Mouse (Mus musculus) skeletal muscle tissue, postnatal 0 days (tissue): ENCODE measurements around the gene Olfr553. TPM values are rescaled to one million over a fixed set of nuclear protein-coding genes. Genes with fewer than 3 reads are reported as not detected.

ENCODE experiments used
- polyA plus RNA-seq: library from polyadenylated mRNA; unstranded; fragments of >200 nt; fragmentation: Nextera tagmentation; extraction: Ambion mirVana; gene quantifications from 2 replicates; pipeline ENCODE4 v1.2.1, GENCODE M21; 2015

Olfr553 gene
- polyA plus RNA-seq = not detected in 2 replicates

DNA sequence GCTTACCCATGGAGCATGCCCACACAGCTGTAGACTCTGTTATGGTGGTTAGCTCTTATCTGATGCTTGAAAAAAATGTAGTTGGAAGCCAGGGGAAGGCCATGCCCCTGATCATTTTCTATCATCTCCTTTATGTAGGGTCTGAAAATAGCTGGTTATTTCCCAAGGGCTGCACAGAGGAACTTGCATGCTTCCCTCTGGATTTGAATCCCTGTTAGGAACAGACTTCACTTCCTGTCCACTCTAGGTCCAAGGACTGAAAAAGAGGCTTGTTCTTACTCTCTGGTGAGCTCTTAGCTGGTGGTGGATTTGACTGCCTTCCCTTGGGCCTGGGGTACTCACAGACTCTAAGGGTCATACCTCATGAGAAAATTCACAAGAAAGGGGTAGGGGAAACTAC is at the start of gene Olfr553:
TSS of gene Olfr553 (minus strand) at position 101 of the 400 bp plus-strand sequence.

DNA sequence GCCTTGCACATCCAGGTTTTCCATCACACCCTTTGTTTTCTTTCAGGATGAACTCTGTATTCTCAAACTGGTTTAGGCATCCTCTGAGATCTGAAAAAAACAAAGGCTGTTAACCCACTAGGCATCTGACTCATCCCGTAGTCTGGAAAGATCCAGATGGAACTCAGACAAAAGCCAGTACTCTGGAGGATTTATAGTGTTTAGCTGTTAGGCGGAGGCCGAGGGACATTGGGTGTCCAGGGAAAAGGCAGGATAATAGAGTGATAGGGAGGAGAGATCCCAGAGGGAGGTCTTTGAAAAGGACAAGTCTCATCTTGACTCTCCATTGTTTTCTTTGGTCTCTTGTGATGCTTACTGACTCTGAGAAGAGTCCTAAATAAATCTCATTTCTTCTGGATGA is 46.6 kb upstream of the Olfr553 start, which contains the start of gene Olfr556:
TSS of gene Olfr556 (plus strand) at position 301 of the 400 bp plus-strand sequence.

DNA sequence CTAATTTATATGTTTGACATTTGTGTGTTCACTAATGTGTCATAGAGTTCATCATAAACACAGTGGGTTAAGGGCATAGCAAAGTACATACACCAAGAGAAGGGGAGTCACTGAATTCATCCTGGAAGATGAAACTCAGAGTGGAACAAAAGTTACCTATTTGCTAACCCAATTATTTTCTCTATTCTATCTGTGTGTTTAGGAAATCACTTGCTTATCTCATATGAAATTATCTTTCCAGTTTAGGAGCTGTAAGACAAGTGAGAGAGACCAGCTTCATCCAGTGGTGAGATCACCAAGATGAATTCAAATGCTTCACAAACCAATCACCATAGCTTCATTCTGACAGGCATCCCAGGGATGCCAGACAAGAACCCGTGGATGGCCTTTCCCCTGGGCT is 40.5 kb upstream of the Olfr553 start, which contains the start of gene Olfr555:
TSS of gene Olfr555 (plus strand) at position 301 of the 400 bp plus-strand sequence.

DNA sequence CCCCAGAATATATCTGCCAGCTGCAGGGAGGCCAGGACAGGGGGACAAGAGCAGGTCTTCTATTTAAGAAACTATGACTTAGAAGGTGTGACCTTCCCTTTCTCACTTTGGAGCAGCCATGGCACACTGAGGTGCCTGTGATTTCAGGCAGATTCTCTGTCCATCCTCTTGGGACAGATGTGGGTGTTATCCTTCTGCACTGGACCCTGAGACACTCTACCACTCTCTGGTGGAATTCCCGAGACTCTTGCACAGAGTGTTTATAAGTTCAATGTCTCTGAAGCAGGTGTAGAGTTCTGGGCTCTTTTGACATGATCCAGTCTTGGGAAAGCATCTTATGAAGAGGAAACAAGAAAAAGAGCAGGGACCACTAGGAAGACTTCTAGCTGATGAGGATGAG is 20.1 kb upstream of the Olfr553 start, which contains the start of gene Olfr554:
TSS of gene Olfr554 (plus strand) at position 301 of the 400 bp plus-strand sequence.

DNA sequence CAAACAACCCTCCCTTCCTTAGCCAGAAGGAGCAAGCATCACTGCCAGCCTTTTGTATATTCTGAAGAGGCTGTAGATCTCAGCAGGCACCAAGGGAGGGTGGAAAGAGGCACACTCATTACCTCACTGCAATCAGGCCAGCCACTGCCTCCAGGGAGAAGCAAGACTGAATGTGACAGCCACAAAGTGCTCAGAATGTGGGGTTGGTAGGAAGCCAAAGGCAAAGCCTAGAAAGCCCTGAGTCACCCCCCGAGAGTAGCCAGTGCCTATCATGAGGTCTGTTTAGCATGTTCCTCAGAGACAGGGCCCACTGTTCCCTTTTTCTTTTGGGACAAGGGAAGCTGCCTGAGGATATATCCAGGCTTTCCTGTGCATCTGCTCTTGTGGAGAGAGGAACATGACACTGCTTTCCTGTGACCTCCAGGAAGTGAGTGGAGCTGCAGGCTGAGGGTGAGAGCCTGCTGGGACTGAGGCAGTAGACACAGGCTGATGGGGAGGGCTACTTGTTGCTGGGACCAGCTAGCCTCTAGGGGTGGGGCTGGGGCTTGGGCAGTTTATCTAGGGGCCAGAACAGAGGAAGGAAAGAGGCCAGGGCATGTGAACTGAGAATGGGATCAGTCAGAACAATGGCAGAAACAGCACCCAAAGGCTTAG is 20.5 kb downstream of the Olfr553 start, which contains the start of gene Olfr552:
TSS of gene Olfr552 (plus strand) at position 393 of the 654 bp plus-strand sequence.

DNA sequence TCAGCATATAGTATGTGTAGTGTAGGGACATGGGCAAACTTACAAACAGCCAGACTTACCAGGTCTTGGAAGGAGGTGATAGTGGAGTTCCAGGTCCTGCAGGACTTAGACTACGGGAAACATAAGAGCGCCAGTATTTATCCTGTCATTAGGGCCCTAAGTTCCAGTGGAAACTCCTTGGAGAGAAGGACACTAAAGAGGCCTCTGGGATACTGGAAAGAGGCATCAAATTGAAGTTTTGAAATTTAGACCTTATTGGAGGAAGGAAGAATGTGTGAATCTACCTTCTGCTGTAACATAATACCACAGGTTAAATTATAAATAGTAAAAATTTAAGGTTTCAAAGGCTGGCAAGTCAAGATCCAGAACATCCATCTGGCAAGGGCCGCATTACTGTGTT is 26.2 kb downstream of the Olfr553 start, which contains the start of gene Olfr551:
TSS of gene Olfr551 (minus strand) at position 101 of the 400 bp plus-strand sequence.

DNA sequence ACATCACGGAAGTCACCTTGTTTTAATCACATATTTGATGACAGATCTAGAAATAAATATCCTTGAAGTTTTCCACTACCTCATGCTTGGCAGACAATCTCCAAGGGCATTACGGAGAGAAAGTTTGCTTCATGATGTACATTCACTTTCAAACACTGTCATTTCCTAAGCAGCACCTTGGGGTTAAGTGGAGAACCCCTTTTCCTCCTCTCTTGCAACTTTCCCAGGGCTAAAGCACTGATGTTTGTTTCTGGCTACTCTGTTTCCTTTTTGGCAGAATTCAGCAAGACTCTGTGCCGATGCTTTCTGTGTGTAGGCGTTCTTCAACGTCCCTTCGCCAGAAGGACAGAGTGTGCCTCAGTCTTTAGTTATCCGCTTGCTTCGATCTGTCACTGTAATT is 46.9 kb downstream of the Olfr553 start, which contains the start of gene Olfr550:
TSS of gene Olfr550 (plus strand) at position 301 of the 400 bp plus-strand sequence.

DNA sequence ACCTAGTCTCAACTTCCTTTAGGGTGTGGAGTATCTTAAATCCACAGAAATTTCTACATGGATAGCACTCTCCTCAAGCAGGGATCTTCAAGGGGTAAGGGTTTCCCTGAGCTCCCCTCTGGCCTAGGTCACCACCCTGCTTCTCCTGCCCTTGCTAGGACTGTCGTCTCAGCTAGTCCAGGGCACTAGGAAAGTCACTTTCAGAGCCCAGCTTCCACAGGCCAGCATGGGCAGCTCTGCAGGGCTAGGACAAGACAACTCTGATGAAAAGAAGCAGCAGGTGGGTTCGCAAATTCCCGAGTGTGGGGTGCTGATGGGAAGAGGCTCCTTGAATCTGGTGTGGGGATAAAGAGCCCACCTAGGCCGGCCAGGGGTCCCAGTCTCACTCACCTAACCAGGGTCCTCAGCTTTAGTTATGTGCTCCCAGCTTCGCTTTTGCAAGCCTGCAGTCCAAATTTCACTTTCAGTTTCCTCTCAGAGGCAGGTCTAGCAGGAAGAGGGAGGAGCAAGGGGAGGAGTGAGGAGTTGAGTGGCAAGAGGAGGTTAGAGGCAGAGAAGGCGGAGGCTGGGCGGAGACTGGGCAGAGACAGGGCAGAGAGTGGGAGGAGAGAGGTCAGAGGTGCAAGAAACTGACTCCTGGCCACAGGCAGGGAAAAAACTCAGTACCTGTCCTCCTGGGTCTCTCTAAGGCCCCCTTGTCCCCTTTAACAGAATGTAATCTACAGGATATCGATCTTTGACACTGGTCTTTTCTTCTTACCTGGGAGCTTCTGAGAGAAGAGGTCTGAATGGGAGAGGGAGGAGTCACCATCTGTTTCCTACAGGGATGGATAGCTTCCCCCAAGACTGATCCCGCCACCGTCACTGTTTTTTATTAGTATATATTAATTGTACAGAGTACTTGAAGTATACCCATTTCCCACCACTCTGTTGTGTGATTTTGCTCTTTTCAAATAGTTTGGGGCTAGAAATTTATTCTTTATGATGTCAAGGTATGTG is 52.7 kb downstream of the Olfr553 start, which contains the start of gene Trim21:
TSS of gene Trim21 (minus strand) at position 488 of the 999 bp plus-strand sequence.

Other genes starting within 250 kb of the Olfr553 start
- gene Rrm1, start 176.5 kb downstream of the Olfr553 start, polyA plus RNA-seq = 24.6 and 28.1 TPM in 2 replicates
- gene Olfr543, start 136.5 kb downstream of the Olfr553 start, polyA plus RNA-seq = 0.09 and 0.17 TPM in 2 replicates
- gene Olfr544, start 129.9 kb downstream of the Olfr553 start, polyA plus RNA-seq = 0.05 TPM in 1 of 2 replicates, not detected in the other
- gene Olfr545, start 118.6 kb downstream of the Olfr553 start, polyA plus RNA-seq = not detected in 2 replicates
- gene Olfr547, start 83.5 kb downstream of the Olfr553 start, polyA plus RNA-seq = not detected in 2 replicates
- gene Olfr548-ps1, start 77.3 kb downstream of the Olfr553 start, polyA plus RNA-seq = not detected in 2 replicates
- gene Olfr549, start 68.3 kb downstream of the Olfr553 start, polyA plus RNA-seq = not detected in 2 replicates
- 0.17 and 0.50 TPM in 2 replicates for gene Trim21, start 52.7 kb downstream of the Olfr553 start, polyA plus RNA-seq
- not detected in 2 replicates for gene Olfr550, start 46.8 kb downstream of the Olfr553 start, polyA plus RNA-seq
- gene Olfr551, start 26.3 kb downstream of the Olfr553 start, polyA plus RNA-seq = not detected in 2 replicates
- not detected in 2 replicates for gene Olfr552, start 20.4 kb downstream of the Olfr553 start, polyA plus RNA-seq
- gene Olfr554, start 20.2 kb upstream of the Olfr553 start, polyA plus RNA-seq = not detected in 2 replicates
- not detected in 2 replicates for gene Olfr555, start 40.6 kb upstream of the Olfr553 start, polyA plus RNA-seq
- gene Olfr556, start 46.7 kb upstream of the Olfr553 start, polyA plus RNA-seq = not detected in 2 replicates
- gene Trim68, start 69.1 kb upstream of the Olfr553 start, polyA plus RNA-seq = 5.8 and 6.5 TPM in 2 replicates
- not detected in 2 replicates for gene Olfr557, start 77.7 kb upstream of the Olfr553 start, polyA plus RNA-seq
- 3.7 and 3.8 TPM in 2 replicates for gene Olfr558, start 84.0 kb upstream of the Olfr553 start, polyA plus RNA-seq
- gene Olfr33, start 100.9 kb upstream of the Olfr553 start, polyA plus RNA-seq = not detected in 2 replicates
- not detected in 2 replicates for gene Olfr559, start 109.3 kb upstream of the Olfr553 start, polyA plus RNA-seq
- gene Olfr560, start 141.1 kb upstream of the Olfr553 start, polyA plus RNA-seq = not detected in 2 replicates
- 0.90 and 0.95 TPM in 2 replicates for gene Olfr78, start 141.3 kb upstream of the Olfr553 start, polyA plus RNA-seq
- gene Olfr561, start 153.0 kb upstream of the Olfr553 start, polyA plus RNA-seq = 0.09 and 0.23 TPM in 2 replicates
- not detected in 2 replicates for gene Olfr564, start 185.3 kb upstream of the Olfr553 start, polyA plus RNA-seq
- 0.15 TPM in 1 of 2 replicates, not detected in the other for gene Olfr566, start 240.5 kb upstream of the Olfr553 start, polyA plus RNA-seq